Mouse (Mus musculus): ENCODE data around the gene Rhox6.
"Not testable (repeated sequence)": the region's sequence is repeated elsewhere in the genome, so short reads cannot be mapped to it uniquely, and the experiment has no call there.

Gene Rhox6

DNA sequence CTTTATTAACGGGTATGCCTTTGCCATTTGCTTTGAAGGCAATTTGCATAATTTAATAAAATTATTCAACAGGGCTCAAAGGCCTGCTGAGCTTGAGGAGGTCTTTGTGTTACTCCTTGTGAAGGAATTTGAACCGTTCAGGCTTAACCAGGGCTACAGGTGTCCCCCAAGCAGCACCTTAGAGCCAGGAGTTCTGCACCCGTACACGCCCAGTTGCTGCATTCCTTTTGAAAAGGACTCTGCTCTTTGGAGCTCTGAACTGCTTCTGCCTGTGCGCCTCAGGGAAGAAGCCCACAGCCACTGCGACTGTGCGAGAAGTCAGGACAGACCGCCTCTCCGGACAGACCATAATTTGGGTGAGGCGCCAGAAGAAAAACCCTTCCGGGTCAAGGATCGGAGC is at the start of gene Rhox6:
Gene Rhox6 (plus strand): TSS at position 301 of the 400 bp plus-strand sequence.
- not testable (repeated sequence) for DNase-seq (ENCODE audit: low spot score)

GRCm38 (mm10) chrX:37807286-37808080 is 19.2 kb upstream of the Rhox6 start:
- no peak for DNase-seq (ENCODE audit: low spot score)

DNA sequence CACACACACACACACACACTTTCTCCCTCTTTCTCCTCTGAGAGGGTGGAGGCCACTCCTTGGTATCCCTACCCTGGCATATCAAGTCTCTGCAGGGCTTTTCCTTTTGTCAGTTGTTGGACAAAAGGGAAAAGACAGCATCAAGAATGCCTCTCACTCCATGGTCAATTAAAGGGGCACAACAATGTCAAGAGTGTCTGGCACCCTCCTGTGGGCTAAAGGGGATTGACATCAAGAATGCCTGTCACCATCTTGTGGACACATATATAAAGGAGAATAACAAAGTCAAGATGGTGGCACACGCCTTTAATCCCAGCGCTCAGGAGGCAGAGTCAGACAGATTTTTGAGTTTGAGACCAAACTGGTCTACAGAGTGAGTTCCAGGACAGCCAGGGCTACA is 17.3 kb upstream of the Rhox6 start:
- DNase-seq (ENCODE audit: low spot score), result no peak

DNA sequence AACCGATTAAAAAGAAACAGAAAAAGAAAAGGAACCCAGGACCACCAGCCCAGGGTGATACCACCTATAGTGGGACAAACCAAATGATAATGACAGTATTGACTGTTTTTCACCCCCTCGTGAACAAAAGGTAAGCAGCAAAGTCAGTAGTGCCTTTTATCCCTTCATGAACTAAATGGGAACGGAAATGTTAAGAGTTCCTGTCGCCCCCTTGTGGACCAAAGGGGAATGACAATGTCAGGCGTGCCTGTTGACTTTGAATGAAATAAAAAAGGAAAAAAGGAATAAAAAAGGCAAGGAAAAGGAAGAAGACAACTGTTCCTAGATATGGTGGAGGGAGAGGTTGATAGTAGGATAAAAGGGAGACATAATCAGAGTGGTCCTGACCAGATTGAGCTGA is 15.5 kb upstream of the Rhox6 start:
- no peak for DNase-seq (ENCODE audit: low spot score)

DNA sequence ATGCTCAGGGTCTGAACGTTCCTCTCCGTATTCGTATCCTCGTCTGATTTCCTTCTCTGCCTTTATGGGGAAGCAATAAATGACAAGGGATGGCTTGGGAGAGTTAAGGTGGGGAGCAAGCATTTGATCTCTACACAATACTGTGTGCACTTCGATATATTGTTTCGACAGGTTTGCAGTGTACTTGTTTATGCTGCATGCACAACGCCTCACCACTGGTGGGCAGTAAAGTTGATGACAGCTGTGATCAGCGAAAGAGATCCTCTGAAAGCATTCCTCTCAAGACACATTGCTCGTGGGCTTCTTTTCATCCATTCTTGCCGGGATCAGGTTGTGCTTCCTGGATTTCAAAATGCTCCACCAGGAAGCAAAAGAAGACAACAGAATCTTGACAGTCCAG is 11.0 kb upstream of the Rhox6 start:
- no peak for DNase-seq (ENCODE audit: low spot score)

GRCm38 (mm10) chrX:37831386-37831785 is 4.7 kb downstream of the Rhox6 start, which contains the start of gene Rhox7a:
TSS of gene Rhox7a (plus strand) at chrX:37831686.
- DNase-seq (ENCODE audit: low spot score), result not testable (repeated sequence)

GRCm38 (mm10) chrX:37871641-37872040 is 44.9 kb downstream of the Rhox6 start:
- DNase-seq (ENCODE audit: low spot score), result no peak

DNA sequence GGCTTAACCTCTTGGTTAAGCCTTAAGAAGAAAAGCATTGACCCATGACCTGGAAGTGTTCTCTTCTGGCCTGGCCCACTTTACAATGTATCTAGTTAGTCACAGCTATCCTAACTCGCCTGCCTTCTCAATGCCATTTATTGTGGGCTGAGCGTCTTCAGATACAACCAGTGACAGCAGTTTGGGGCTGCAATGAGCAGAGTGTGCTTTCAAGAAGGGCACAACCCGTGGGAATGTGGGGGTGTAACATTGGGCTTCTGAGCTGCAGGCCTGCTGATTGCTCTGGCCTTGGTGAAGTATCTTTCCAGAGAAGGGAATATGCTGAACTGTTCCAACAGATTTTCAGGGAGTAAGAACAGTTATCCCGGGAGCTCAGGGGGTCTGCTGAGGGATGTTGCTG is 52.1 kb downstream of the Rhox6 start, which contains the start of gene Rhox8:
Gene Rhox8 (minus strand): TSS at position 101 of the 400 bp plus-strand sequence.
- DNase-seq (ENCODE audit: low spot score), result no peak

Data from c-Kit-positive CD71-positive TER-119-positive erythroid progenitor cells, embryonic 14.5 days (primary cell).